Mouse (Mus musculus) Patski (cell line): Measurements from ENCODE around the gene Ypel3. TPM values are rescaled to one million over a fixed set of nuclear protein-coding genes. Genes with fewer than 3 reads are reported as not detected.
"Not testable (repeated sequence)": the region's sequence is repeated elsewhere in the genome, so short reads cannot be mapped to it uniquely, and the experiment has no call there.

ENCODE experiments used
- ATAC-seq: fragments of 100-300 bp; one replicate; pipeline ENCODE4 v1.8.0; 2021
- CTCF ChIA-PET: fragments of 350-600 bp; sonication (Branson Sonifier 250); formaldehyde crosslinking; loops from one replicate; lab custom pipeline; 2022; ENCODE audit warnings: inconsistent platforms; lab: Charles Lee
- POLR2A ChIA-PET: fragments of 350-600 bp; sonication (Branson Sonifier 250); formaldehyde crosslinking; loops from one replicate; lab custom pipeline; 2022; ENCODE audit warnings: antibody characterized with exemption, inconsistent platforms; lab: Charles Lee
- DNase-seq: peaks from one replicate; pipeline ENCODE4 v3.0.0-alpha.2; 2011; ENCODE audit warnings: low read depth, low spot score
- H3K27me3 ChIP-seq: fragments of 371-371 bp; one replicate; pipeline ENCODE4 v1.5.1; 2021
- CTCF ChIP-seq: fragments of 100-300 bp; IDR thresholded peaks from one replicate; pipeline ENCODE4 v1.5.1; 2021
- in situ Hi-C: fragments of 300-500 bp; cut with MboI; formaldehyde crosslinking; loops from 3 replicates; pipeline ENCODE4 v1.11.1; 2018; ENCODE audit warnings: low pct_unique_long_range_greater_than_20kb, mixed read lengths
- polyA plus RNA-seq: library from polyadenylated mRNA; unstranded; gene quantifications from one replicate; pipeline ENCODE4 v1.2.3, GENCODE M21; 2021

Gene Ypel3
- 109 TPM for polyA plus RNA-seq

- no peaks in the 10 kb centered on the region for H3K27me3 ChIP-seq
- ATAC-seq (peak; percentile 75), DNase-seq (peak; percentile 46)
- TF ChIP-seq CTCF = no peak
- in situ Hi-C loops = no loop called here
- POLR2A ChIA-PET = interaction anchor here (0.6 to 2.7 kb wide), 4 partner anchors 15 to 189 kb away, joined by 3 to 8 read pairs (median 7); partner anchors contain the start of gene Ppp4c
- CTCF ChIA-PET = no interaction called here
These were observed at the start of gene Ypel3 for GRCm38 (mm10) chr7:126776598-126777057. Ypel3 (plus strand) TSS chr7:126776955.

GRCm38 (mm10) chr7:126730256-126730789 is 46.4 kb upstream of the Ypel3 start:
- POLR2A ChIA-PET = interaction anchor here (0.6 kb wide), 1 partner anchor 286 kb away, joined by 5 read pairs; no protein-coding TSS in a partner anchor
- ATAC-seq, CTCF ChIA-PET, H3K27me3 ChIP-seq, DNase-seq, in situ Hi-C loops: not testable (repeated sequence)

- DNase-seq (no peak), ATAC-seq (no peak)
- CTCF ChIA-PET = no interaction called here
- POLR2A ChIA-PET = no interaction called here
- TF ChIP-seq CTCF = no peak
- in situ Hi-C loops = no loop called here
- no peaks in the 10 kb centered on the region for H3K27me3 ChIP-seq
These were observed 40.6 kb upstream of the Ypel3 start for GRCm38 (mm10) chr7:126736122-126736521.

GRCm38 (mm10) chr7:126739551-126739950 is 37.2 kb upstream of the Ypel3 start:
- ChIA-PET POLR2A (no interaction called here), CTCF (no interaction called here)
- no peak for TF ChIP-seq CTCF
- in situ Hi-C loops = no loop called here
- DNase-seq = no peak
- H3K27me3 ChIP-seq = no peaks in the 10 kb centered on the region
- ATAC-seq = no peak

GRCm38 (mm10) chr7:126740132-126740735 is 36.5 kb upstream of the Ypel3 start:
- no peaks in the 10 kb centered on the region for H3K27me3 ChIP-seq
- DNase-seq (no peak), ATAC-seq (no peak)
- TF ChIP-seq CTCF = no peak
- ChIA-PET POLR2A (no interaction called here), CTCF (no interaction called here)
- in situ Hi-C loops = no loop called here

- H3K27me3 ChIP-seq = no peaks in the 10 kb centered on the region
- no peak for DNase-seq
- no peak for TF ChIP-seq CTCF
These were observed 35.8 kb upstream of the Ypel3 start for GRCm38 (mm10) chr7:126740977-126741376.

GRCm38 (mm10) chr7:126741452-126741851 is 35.3 kb upstream of the Ypel3 start:
- in situ Hi-C loops = no loop called here
- ATAC-seq (no peak), DNase-seq (no peak)
- ChIA-PET POLR2A (no interaction called here), CTCF (interaction anchor here (0.6 to 1.4 kb wide), 2 partner anchors 10 to 47 kb away, joined by 3 read pairs; no protein-coding TSS in a partner anchor)
- H3K27me3 ChIP-seq = no peaks in the 10 kb centered on the region
- no peak for TF ChIP-seq CTCF

More at GRCm38 (mm10) chr7:126740977-126741376, 35.8 kb upstream of the Ypel3 start:
- ChIA-PET CTCF (interaction anchor here (0.6 kb wide), 1 partner anchor 47 kb away, joined by 3 read pairs; no protein-coding TSS in a partner anchor), POLR2A (no interaction called here)
- in situ Hi-C loops = no loop called here
- no peak for ATAC-seq

GRCm38 (mm10) chr7:126741964-126742482 is 34.7 kb upstream of the Ypel3 start:
- ChIA-PET POLR2A (no interaction called here), CTCF (interaction anchor here (1.4 kb wide), 1 partner anchor 9 kb away, joined by 3 read pairs; no protein-coding TSS in a partner anchor)
- in situ Hi-C loops = no loop called here
- ATAC-seq (no peak), DNase-seq (no peak)
- no peaks in the 10 kb centered on the region for H3K27me3 ChIP-seq
- TF ChIP-seq CTCF = no peak

- H3K27me3 ChIP-seq = no peaks in the 10 kb centered on the region
- ChIA-PET CTCF (no interaction called here), POLR2A (no interaction called here)
- no peak for TF ChIP-seq CTCF
- no peak for ATAC-seq
- in situ Hi-C loops = no loop called here
- no peak for DNase-seq
These were observed 30.7 kb upstream of the Ypel3 start for GRCm38 (mm10) chr7:126746066-126746465.

GRCm38 (mm10) chr7:126746798-126747197 is 30.0 kb upstream of the Ypel3 start:
- no peak for ATAC-seq
- TF ChIP-seq CTCF = no peak
- DNase-seq = no peak
- no peaks in the 10 kb centered on the region for H3K27me3 ChIP-seq
- in situ Hi-C loops = no loop called here
- ChIA-PET POLR2A (no interaction called here), CTCF (no interaction called here)

- DNase-seq (no peak), ATAC-seq (no peak)
- in situ Hi-C loops = no loop called here
- TF ChIP-seq CTCF = no peak
- no peaks in the 10 kb centered on the region for H3K27me3 ChIP-seq
- CTCF ChIA-PET = no interaction called here
- POLR2A ChIA-PET = interaction anchor here (0.6 kb wide), 1 partner anchor 20 kb away, joined by 3 read pairs; no protein-coding TSS in a partner anchor
These were observed 27.9 kb upstream of the Ypel3 start for GRCm38 (mm10) chr7:126748824-126749223.
